Mouse (Mus musculus) MEL (cell line): ENCODE measurements around the gene Rnf121. TPM values are rescaled to one million over a fixed set of nuclear protein-coding genes. Genes with fewer than 3 reads are reported as not detected.

Experiments used
- DNase-seq: peaks from one replicate; pipeline ENCODE4 v3.0.0; 2011; ENCODE audit warnings: low read depth, low spot score
- H3K27ac ChIP-seq: 2 replicates; pipeline ENCODE4 v1.5.1; 2012; ENCODE audit warnings: low read depth, mild to moderate bottlenecking, control low read depth, low read length, moderate library complexity; ENCODE audit not compliant: control insufficient read depth
- H3K27me3 ChIP-seq, 2 experiments: fragments of 150-350 bp in 1 of 2; sonication (generic) in 1 of 2; 2 replicates each; pipeline ENCODE4 v1.6.1; 2012; ENCODE audit warnings: low read length in 2 of 2, mild to moderate bottlenecking in 2 of 2, improper control_type of control experiment in 1 of 2, moderate library complexity in 1 of 2; ENCODE audit not compliant: insufficient read depth in 2 of 2, control insufficient read depth in 1 of 2
- H3K36me3 ChIP-seq, 2 experiments: 2 replicates each; pipeline ENCODE4 v1.6.1; 2012 to 2014; ENCODE audit warnings: low read length in 2 of 2, improper control_type of control experiment in 1 of 2, inconsistent platforms in 1 of 2, mild to moderate bottlenecking in 1 of 2; ENCODE audit not compliant: insufficient read depth in 2 of 2, control insufficient read depth in 1 of 2
- H3K4me1 ChIP-seq, 2 experiments: fragments of 150-350 bp in 1 of 2; sonication (generic) in 1 of 2; 2 replicates each; pipeline ENCODE4 v1.6.1; 2012; ENCODE audit warnings: low read length in 2 of 2, improper control_type of control experiment in 1 of 2, mild to moderate bottlenecking in 1 of 2; ENCODE audit not compliant: insufficient read depth in 2 of 2, control insufficient read depth in 1 of 2
- H3K4me3 ChIP-seq, 2 experiments: fragments of 150-350 bp in 1 of 2; sonication (generic) in 1 of 2; 2 replicates each; pipeline ENCODE4 v1.5.1; 2012; ENCODE audit warnings: low read depth in 2 of 2, low read length in 2 of 2, mild to moderate bottlenecking in 2 of 2, moderate library complexity in 2 of 2, control low read depth in 1 of 2, improper control_type of control experiment in 1 of 2; ENCODE audit not compliant: control insufficient read depth in 1 of 2, insufficient read depth in 1 of 2
- H3K79me2 ChIP-seq: 2 replicates; pipeline ENCODE4 v1.6.1; 2012; ENCODE audit warnings: mild to moderate bottlenecking, low read length, moderate library complexity; ENCODE audit not compliant: control insufficient read depth, poor library complexity, insufficient read depth
- H3K9ac ChIP-seq: 2 replicates; pipeline ENCODE4 v1.6.1; 2012; ENCODE audit warnings: low read depth, mild to moderate bottlenecking, control low read depth, low read length, moderate library complexity; ENCODE audit not compliant: control insufficient read depth, poor library complexity, severe bottlenecking
- H3K9me3 ChIP-seq: fragments of 150-350 bp; sonication (generic); replicated peaks from 2 replicates; pipeline ENCODE4 v1.6.1; 2012; ENCODE audit warnings: mild to moderate bottlenecking, low read length, improper control_type of control experiment, moderate library complexity; ENCODE audit not compliant: insufficient read depth
- BHLHE40 ChIP-seq: IDR thresholded peaks from 2 replicates; pipeline ENCODE4 v1.6.1; 2012; ENCODE audit warnings: low read depth, mild to moderate bottlenecking, inconsistent platforms, low read length, improper control_type of control experiment, borderline replicate concordance
- CHD2 ChIP-seq: IDR thresholded peaks from 2 replicates; pipeline ENCODE4 v1.6.1; 2011; ENCODE audit warnings: low read length, improper control_type of control experiment
- CTCF ChIP-seq, 3 experiments: IDR thresholded peaks in 2 of 3; conservative IDR thresholded peaks in 1 of 3; 2 replicates each; pipeline ENCODE4 v1.5.1; 2011 to 2012; ENCODE audit warnings: low read length in 3 of 3, low read depth in 2 of 3, mild to moderate bottlenecking in 2 of 3, improper control_type of control experiment in 1 of 3, inconsistent platforms in 1 of 3, mixed read lengths in 1 of 3, moderate library complexity in 1 of 3; ENCODE audit not compliant: control insufficient read depth in 1 of 3, insufficient read depth in 1 of 3, poor library complexity in 1 of 3, severe bottlenecking in 1 of 3
- E2F4 ChIP-seq: IDR thresholded peaks from 2 replicates; pipeline ENCODE4 v1.6.1; 2011; ENCODE audit warnings: low read depth, low read length, improper control_type of control experiment, borderline replicate concordance
- EP300 ChIP-seq, 2 experiments: IDR thresholded peaks; 2 replicates each; pipeline ENCODE4 v1.6.1; 2011; ENCODE audit warnings: improper control_type of control experiment in 2 of 2, low read length in 2 of 2, low read depth in 1 of 2, mild to moderate bottlenecking in 1 of 2
- ETS1 ChIP-seq: IDR thresholded peaks from 2 replicates; pipeline ENCODE4 v1.6.1; 2012; ENCODE audit warnings: low read depth, mild to moderate bottlenecking, inconsistent platforms, low read length, improper control_type of control experiment, moderate library complexity
- GABPA ChIP-seq: IDR thresholded peaks from 2 replicates; pipeline ENCODE4 v1.6.1; 2012; ENCODE audit warnings: low read depth, mild to moderate bottlenecking, inconsistent platforms, low read length, improper control_type of control experiment, moderate library complexity
- GATA1 ChIP-seq: IDR thresholded peaks from 2 replicates; pipeline ENCODE4 v1.6.1; 2011; ENCODE audit warnings: low read depth, low read length, improper control_type of control experiment
- MAFK ChIP-seq: IDR thresholded peaks from 2 replicates; pipeline ENCODE4 v1.6.1; 2011; ENCODE audit warnings: low read depth, mild to moderate bottlenecking, low read length, improper control_type of control experiment, borderline replicate concordance
- MAX ChIP-seq: IDR thresholded peaks from 2 replicates; pipeline ENCODE4 v1.6.1; 2011; ENCODE audit warnings: low read length, improper control_type of control experiment
- MAZ ChIP-seq: IDR thresholded peaks from 2 replicates; pipeline ENCODE4 v1.6.1; 2012; ENCODE audit warnings: low read depth, mild to moderate bottlenecking, inconsistent platforms, low read length, improper control_type of control experiment
- MEF2A ChIP-seq: IDR thresholded peaks from 2 replicates; pipeline ENCODE4 v1.6.1; 2014; ENCODE audit warnings: low read depth, mild to moderate bottlenecking, inconsistent platforms, low read length, improper control_type of control experiment; ENCODE audit not compliant: poor library complexity, insufficient replicate concordance, severe bottlenecking; ENCODE audit errors: extremely low read depth
- POLR2AphosphoS5 ChIP-seq: IDR thresholded peaks from 2 replicates; pipeline ENCODE4 v1.6.1; 2012; ENCODE audit warnings: low read depth, borderline replicate concordance, mild to moderate bottlenecking, inconsistent platforms, low read length, moderate library complexity, mixed read lengths
- RAD21 ChIP-seq: IDR thresholded peaks from 2 replicates; pipeline ENCODE4 v1.6.1; 2011; ENCODE audit warnings: mild to moderate bottlenecking, low read depth, low read length, improper control_type of control experiment
- SIN3A ChIP-seq: IDR thresholded peaks from 2 replicates; pipeline ENCODE4 v1.6.1; 2012; ENCODE audit warnings: low read length, improper control_type of control experiment, inconsistent platforms
- SMC3 ChIP-seq: IDR thresholded peaks from 2 replicates; pipeline ENCODE4 v1.6.1; 2011; ENCODE audit warnings: low read depth, low read length, improper control_type of control experiment
- ZC3H11A ChIP-seq: IDR thresholded peaks from 2 replicates; pipeline ENCODE4 v1.6.1; 2012; ENCODE audit warnings: low read depth, mild to moderate bottlenecking, inconsistent platforms, low read length, improper control_type of control experiment
- ZKSCAN1 ChIP-seq: IDR thresholded peaks from 2 replicates; pipeline ENCODE4 v1.6.1; 2012; ENCODE audit warnings: low read depth, mild to moderate bottlenecking, inconsistent platforms, low read length, improper control_type of control experiment, moderate library complexity
- ZMIZ1 ChIP-seq: IDR thresholded peaks from 2 replicates; pipeline ENCODE4 v1.6.1; 2012; ENCODE audit warnings: low read depth, mild to moderate bottlenecking, inconsistent platforms, low read length, improper control_type of control experiment, moderate library complexity
- polyA plus RNA-seq, 2 experiments: library from polyadenylated mRNA; stranded (reverse) in 1 of 2; unstranded in 1 of 2; fragments of >175 nt in 1 of 2; fragments of >200 nt in 1 of 2; gene quantifications; 2 replicates each; pipeline versions ENCODE4 v1.2.1 to v1.2.4; 2012; ENCODE audit warnings: low replicate concordance in 2 of 2, low read depth in 1 of 2; ENCODE audit not compliant: insufficient read length in 2 of 2, insufficient read depth in 1 of 2, missing spikeins in 1 of 2
- total RNA-seq: library from RNA; depleted of rRNA; stranded (reverse); fragments of 300-350 nt; gene quantifications from 2 replicates; pipeline ENCODE4 v1.2.3, GENCODE M21; 2012

Rnf121 gene
- total and polyA plus RNA-seq, 3 experiments = 16.0 to 18.5 TPM; not detected in 1

GRCm38 (mm10) chr7:102082816-102083215 lies 17.5 kb upstream of the Rnf121 start, which contains the start of gene Trpc2:
Trpc2 (plus strand) TSS chr7:102083116.
- Histone ChIP-seq H3K36me3 (peaks cover 0 to 2% of the 10 kb centered on the region in 2 experiments; a peak in 2 of 4 replicates), H3K4me3 (no peak within 1 kb of the TSS), H3K27ac (no peak within 1 kb of the TSS), H3K9me3 (no peaks in the 10 kb centered on the region), H3K9ac (no peak within 1 kb of the TSS), H3K4me1 (no peaks in the 10 kb centered on the region), H3K27me3 (no peaks in the 10 kb centered on the region), H3K79me2 (no peaks in the 10 kb centered on the region)
- no peak for DNase-seq
- no peak for TF ChIP-seq SMC3
- TF ChIP-seq GATA1 = no peak
- TF ChIP-seq MEF2A = no peak
- no peak for TF ChIP-seq CTCF (IDR thresholded peaks at IDR 0.05 in 2 of 3, conservative IDR thresholded peaks at IDR 0.05 in 1 of 3; ENCODE audit: control insufficient read depth in 1 of 3, insufficient read depth in 1 of 3, low read depth in 2 of 3, low read length in 3 of 3, poor library complexity in 1 of 3, severe bottlenecking in 1 of 3)
- TF ChIP-seq MAFK = no peak
- TF ChIP-seq MAZ = no peak
- TF ChIP-seq ZKSCAN1 = no peak
- TF ChIP-seq POLR2AphosphoS5 = no peak
- TF ChIP-seq SIN3A = no peak
- no peak for TF ChIP-seq BHLHE40
- TF ChIP-seq EP300 (IDR thresholded peaks at IDR 0.05; ENCODE audit: low read depth in 1 of 2, low read length in 2 of 2) = no peak

GRCm38 (mm10) chr7:102081784-102082183 lies 16.5 kb upstream of the Rnf121 start:
- H3K4me1 ChIP-seq = no peaks in the 10 kb centered on the region
- no peak overlapping the region for H3K9ac ChIP-seq
- no peak for DNase-seq
- H3K27me3 ChIP-seq = no peaks in the 10 kb centered on the region
- TF ChIP-seq MAX = no peak
- no peak for TF ChIP-seq SMC3
- TF ChIP-seq CHD2 = no peak
- TF ChIP-seq GABPA = no peak
- no peak for TF ChIP-seq RAD21
- no peak for TF ChIP-seq ZC3H11A
- TF ChIP-seq ETS1 = no peak
- TF ChIP-seq ZMIZ1 = no peak
- no peak for TF ChIP-seq E2F4
- no peak for TF ChIP-seq EP300 (IDR thresholded peaks at IDR 0.05; ENCODE audit: low read depth in 1 of 2, low read length in 2 of 2)
- TF ChIP-seq, all 39 proteins: peak for 0
- no peaks in the 10 kb centered on the region for H3K79me2 ChIP-seq
- no peak overlapping the region for H3K4me3 ChIP-seq
- no peak overlapping the region for H3K27ac ChIP-seq
- no peaks in the 10 kb centered on the region for H3K9me3 ChIP-seq
- peaks cover 0 to 2% of the 10 kb centered on the region in 2 experiments; a peak in 2 of 4 replicates for H3K36me3 ChIP-seq
